Mouse (Mus musculus) inflammation-experienced regulatory T-cells (primary cell): ENCODE results near the gene Arhgef3. TPM values are rescaled to one million over a fixed set of nuclear protein-coding genes. Genes with fewer than 3 reads are reported as not detected.

Experiments used
- polyA plus RNA-seq, 2 experiments: library from polyadenylated mRNA; unstranded; fragments of 100-300 nt; shearing (Covaris generic); gene quantifications; one replicate each; pipeline ENCODE4 v1.2.1; 2017

Gene Arhgef3
- polyA plus RNA-seq = 100 to 1,000 TPM; 210 to 261 TPM

DNA sequence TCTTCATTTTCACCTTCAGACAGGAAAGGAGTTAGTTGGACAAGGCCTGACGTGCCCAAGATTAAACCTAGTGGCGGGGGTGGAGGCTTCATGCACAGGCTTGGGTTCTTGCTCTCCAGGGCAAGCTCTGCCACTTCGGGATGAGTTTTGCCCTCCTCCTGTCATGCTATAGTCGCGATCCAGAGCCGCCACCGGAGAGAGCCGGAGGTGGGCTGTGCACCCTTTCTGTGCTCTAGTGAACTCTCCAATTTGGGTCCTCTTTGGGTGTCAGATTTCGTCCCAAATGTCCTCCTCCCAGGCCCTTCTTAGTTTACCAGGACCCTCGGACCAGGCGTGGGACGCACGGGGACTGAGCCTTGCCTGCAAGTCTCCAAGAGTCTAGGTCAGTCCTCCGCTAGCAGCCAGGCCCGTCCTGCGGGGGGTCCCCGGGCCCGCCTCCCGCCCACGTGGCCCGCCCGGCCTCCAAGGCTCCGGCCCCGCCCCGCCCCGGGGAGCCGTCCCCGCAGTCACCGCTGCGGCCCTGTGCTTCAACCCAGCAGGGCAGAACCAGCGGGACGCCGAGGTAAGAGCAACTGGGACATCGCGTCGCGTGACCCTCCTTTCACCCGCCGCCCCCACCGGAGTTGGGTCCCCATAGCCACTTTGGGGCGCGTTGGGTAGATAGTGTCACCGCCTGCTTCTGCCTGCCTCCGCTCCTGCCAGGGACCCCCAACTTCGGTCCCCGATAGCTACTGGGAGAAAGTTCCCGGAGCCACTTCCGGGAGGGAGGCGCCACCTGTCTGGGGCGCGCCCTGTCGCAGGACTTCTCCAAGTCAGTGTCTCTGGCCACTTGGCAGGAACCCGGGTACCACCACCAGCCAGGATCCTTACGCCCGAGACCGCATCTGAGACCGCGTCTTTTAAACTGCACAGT, at the start of gene Arhgef3:
TSS of gene Arhgef3 (plus strand) at position 538 of the 913 bp plus-strand sequence.

DNA sequence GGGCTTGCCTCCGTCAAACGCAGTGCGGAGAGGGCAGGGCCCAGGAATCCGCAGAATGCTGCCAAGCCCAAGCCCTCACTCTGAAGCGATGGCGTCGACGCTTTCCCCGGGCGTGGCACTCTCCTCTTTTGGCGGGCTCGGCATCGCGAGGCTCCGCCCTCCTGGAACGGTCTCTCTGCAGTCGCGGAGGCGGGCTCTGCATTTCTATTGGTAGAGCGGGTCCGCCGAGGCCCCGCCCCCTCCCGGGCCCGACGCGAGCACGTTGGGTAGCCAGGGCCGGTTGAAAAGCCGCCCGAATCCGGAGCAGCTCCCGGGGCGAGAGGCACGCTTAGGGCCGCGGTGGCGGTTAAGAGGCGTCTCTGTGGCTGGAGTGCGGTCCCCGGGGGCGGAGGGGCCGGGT, 313.9 kb downstream of the Arhgef3 start, which contains the start of gene Fam208a:
TSS of gene Fam208a (plus strand) at position 262 of the 400 bp plus-strand sequence.

Other genes with a start within 250 kb of the Arhgef3 start
- 1 to 10 TPM in 1 of 2 experiments, under 1 TPM in 1; 0.78 to 1.0 TPM for gene Asb14, start 220.3 kb upstream of the Arhgef3 start, polyA plus RNA-seq
- gene Appl1, start 143.7 kb upstream of the Arhgef3 start, polyA plus RNA-seq = 10 to 100 TPM; 38.0 to 39.0 TPM
- under 1 TPM; 0.67 to 0.70 TPM for gene Hesx1, start 120.5 kb upstream of the Arhgef3 start, polyA plus RNA-seq
- gene Il17rd, start 76.0 kb upstream of the Arhgef3 start, polyA plus RNA-seq = under 1 TPM; 0.55 to 0.82 TPM